Mouse (Mus musculus): Measurements from ENCODE around the gene Dydc2.
A peak's percentile ranks its signal among the peaks of the same experiment; 100 is the strongest.

The Dydc2 gene

GRCm38 (mm10) chr14:41069108-41069507, at the start of gene Dydc2:
TSS of gene Dydc2 (minus strand) at chr14:41069208.
- ATAC-seq (ENCODE audit: low TSS enrichment) = no peak

DNA sequence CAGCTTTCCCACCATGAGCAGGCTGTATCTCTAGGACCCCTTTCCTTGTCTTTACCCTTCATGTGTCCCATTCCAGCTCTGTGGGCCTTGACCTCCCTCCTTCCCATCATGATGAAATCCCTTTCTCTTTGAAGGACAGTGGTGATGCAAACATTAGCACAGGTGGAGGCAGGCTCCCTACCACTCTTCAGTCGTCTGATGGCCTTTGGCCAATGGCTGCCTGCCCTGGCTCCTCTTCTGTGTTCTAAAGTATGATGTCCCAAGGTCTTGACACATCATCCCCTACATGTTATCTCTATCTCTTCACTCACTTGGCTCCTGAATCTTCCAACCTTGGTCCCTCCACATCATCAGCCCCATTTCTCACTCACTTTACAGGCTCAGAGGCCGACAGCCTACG, 47.3 kb upstream of the Dydc2 start:
- ATAC-seq (ENCODE audit: low TSS enrichment) = no peak

DNA sequence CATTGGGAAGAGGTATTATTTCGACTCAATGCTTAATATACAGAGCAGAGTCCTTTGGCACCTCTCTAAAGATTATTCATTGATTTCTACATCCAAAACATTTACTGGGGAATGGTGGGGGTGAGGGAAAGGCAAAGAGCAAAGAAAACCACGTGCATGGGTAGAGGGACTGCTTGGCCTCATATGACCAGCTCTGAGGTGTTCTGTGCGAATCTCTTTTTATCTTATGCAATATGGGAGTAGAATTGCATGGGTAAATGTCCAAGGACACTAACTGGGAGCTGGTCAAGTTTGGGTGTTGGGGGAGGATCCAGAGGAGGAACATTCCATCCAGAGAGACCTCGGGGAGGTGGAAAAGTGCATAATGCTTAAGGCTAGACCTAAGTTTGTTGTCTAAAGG, 43.9 kb upstream of the Dydc2 start:
- no peak for ATAC-seq (ENCODE audit: low TSS enrichment)

GRCm38 (mm10) chr14:41111031-41111668, 42.1 kb upstream of the Dydc2 start:
- ATAC-seq (ENCODE audit: low TSS enrichment) = no peak

DNA sequence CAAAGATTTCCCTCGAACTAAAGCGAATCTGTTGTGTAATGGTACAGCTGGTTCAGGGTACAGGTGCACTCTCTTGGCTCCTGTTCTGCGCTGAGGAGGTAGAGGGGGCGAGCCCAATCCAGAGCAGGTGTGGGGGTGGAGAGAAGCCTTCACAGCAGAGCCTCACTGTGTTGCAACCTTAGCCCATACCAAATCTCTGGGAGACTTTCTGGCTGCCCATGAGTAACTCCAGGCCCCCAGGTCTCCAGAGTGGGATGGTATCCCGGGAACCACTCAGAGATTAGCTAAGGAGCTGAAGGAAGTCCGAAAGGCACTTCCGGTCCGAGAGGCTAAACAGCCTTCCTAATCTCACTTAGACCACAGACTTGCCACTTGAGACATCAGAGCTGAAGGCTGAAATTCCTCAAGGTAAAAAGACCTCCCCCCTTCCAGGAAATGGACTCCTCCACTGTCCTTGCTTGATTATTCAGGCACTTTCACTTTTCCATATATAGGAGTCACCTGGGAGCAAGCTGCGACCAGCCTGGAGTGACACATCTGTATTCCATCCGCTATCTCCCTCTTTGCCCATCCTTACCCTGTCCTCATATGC, 35.9 kb upstream of the Dydc2 start, which contains the start of gene Mat1a:
Gene Mat1a (plus strand): TSS at position 183 of the 592 bp plus-strand sequence.
- no peak for ATAC-seq (ENCODE audit: low TSS enrichment)

DNA sequence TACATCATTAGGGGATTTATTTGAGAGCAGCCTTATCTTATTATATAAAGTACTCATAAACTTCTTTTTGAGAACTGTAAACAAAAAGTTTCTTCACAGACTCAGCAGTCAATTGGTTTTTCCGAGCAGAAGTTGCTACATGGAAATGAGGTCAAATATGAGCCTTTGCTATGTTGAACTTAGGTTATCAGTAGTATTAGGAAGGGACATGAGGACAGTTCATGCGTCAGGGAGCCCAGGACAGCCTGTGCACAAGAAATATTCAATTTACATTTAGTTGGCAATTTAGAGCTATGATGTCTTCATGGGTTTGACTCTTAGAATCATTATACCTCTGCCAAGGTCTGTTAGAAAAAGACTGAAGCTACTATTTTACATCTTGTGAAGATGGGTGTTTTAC, 33.3 kb upstream of the Dydc2 start:
- no peak for ATAC-seq (ENCODE audit: low TSS enrichment)

- ATAC-seq (ENCODE audit: low TSS enrichment) = no peak
Observed at GRCm38 (mm10) chr14:41101242-41101641, 32.2 kb upstream of the Dydc2 start.

DNA sequence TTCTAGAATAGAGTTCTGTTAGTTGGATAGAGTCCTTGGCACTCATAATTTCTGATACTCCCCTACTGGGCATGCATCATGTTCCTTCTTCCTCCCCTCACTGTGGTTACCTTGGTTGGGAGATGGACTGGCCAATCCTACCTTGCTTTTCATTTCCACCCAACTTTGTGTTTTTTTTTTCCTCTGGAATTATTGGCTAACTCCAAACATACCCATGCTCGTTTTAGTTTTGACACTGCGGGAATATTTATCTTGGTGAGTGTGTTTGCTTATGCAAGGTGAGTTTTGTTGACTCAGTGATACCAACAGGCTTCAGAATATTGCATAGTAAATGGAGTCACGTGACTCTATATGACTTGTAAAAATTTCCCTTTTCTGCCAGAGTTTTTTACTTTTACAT, 31.7 kb upstream of the Dydc2 start:
- ATAC-seq (ENCODE audit: low TSS enrichment) = no peak

DNA sequence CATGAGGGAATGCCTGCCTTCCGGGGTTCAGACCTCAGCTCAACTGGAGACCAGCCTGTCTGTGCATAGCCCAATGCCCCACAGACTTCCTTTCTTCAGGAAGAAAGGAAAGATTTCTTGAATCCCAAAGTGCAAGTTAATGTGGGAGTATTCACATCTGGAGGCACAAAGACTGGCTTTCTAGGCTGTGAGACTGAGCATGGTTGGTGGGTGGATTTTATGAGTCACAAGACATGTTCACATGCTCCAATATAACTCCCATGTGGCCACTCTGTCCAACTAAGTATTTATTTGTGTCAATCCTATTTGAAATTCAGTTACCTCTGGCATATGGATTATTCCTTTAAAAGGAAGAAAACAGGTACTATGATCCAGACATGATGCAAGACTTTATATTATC, 29.7 kb upstream of the Dydc2 start:
- peak; percentile 93 for ATAC-seq (ENCODE audit: low TSS enrichment)

DNA sequence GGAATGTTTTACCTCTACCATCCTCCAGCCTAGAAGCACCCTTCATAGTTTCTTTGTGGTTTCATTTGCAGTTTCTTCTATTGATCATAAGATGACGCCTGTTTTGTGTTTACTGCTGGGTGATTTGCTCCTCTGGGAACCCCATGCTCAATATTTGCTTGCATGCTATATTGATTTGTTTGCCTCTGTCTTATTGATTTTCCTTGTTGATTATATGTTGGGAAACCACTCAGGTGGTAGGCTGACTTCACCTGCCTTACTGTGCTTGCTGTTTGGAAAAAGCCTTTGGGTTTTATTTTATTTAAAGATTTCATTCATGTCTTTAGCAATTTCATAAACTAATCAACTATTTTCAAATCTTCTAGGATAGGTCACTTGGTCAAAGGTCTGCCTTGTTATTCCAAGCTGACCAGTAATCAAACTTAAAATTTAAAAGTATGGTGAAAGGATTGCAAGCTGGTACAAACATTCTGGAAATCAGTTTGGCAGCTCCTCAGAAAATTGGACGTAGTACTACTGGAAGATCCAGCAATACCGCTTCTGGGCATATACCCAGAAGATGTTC, 27.4 kb upstream of the Dydc2 start:
- no peak for ATAC-seq (ENCODE audit: low TSS enrichment)

GRCm38 (mm10) chr14:41094114-41094513, 25.1 kb upstream of the Dydc2 start:
- peak; percentile 53 for ATAC-seq (ENCODE audit: low TSS enrichment)

- peak; percentile 61; the same call in 1 of the 2 replicates for ATAC-seq (ENCODE audit: low TSS enrichment)
Observed at GRCm38 (mm10) chr14:41090777-41091176, 21.8 kb upstream of the Dydc2 start.

- no peak for ATAC-seq (ENCODE audit: low TSS enrichment)
Observed at GRCm38 (mm10) chr14:41087509-41087908, 18.5 kb upstream of the Dydc2 start.

DNA sequence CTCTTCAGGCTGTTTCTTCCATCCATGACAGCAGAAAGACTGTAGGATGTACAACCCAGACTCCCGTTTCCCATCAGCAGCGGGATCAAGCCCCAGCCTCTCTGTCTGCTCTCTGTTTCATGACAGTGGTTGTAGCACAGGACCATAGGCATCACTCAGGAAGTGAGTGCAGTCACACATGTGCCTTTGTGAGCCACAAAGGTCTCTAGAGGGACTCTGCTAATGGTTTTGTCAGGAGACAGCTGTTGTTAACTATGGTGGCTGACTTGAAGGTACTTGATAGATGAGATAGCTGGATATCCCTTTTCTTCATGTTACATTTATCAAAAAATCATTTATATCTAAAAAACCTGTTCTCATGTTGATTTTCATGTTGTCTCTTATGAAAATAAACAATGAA, 13.4 kb upstream of the Dydc2 start:
- ATAC-seq (ENCODE audit: low TSS enrichment) = no peak

DNA sequence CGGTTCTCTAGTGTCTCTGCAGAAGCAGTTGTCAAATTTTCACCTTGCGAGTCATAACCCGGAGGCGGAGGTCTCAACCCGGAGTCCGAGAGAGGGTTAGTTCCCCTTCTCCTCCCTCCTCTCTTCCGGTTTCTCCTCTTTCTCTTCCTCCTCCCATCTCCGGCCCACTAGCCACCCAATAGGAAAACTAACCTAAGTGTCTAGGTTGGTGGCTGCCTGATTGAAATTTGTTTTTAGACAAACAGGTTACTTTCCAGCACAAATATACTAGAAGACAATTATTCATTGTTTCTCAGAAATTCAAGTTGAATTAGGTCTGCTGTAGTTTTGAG, 3.9 kb upstream of the Dydc2 start:
- ATAC-seq (ENCODE audit: low TSS enrichment) = peak; percentile 75; the same call in 1 of the 2 replicates

GRCm38 (mm10) chr14:41072229-41072943, 3.4 kb upstream of the Dydc2 start, which contains the start of gene Dydc1:
TSS of gene Dydc1 (plus strand) at chr14:41072911.
- peak; percentile 90 for ATAC-seq (ENCODE audit: low TSS enrichment)

DNA sequence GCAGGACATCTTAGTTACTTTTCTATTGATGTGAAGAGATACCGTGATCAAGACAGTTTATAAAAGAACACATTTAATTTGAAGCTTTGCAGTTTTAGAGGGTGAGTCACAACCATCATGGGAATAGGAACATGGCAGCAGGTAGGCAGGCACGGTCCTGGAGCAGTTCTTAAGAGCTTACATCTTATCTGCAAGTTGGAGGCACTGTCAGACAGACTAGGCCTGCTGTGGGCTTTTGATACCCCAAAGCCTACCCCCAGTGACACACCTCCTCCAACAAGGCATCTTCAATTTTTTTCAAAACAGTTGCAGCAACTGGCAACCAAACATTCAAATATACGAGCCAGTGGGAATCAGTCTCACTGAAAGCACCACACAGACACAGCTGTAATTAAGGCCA, 1.3 kb upstream of the Dydc2 start:
- ATAC-seq (ENCODE audit: low TSS enrichment) = no peak

DNA sequence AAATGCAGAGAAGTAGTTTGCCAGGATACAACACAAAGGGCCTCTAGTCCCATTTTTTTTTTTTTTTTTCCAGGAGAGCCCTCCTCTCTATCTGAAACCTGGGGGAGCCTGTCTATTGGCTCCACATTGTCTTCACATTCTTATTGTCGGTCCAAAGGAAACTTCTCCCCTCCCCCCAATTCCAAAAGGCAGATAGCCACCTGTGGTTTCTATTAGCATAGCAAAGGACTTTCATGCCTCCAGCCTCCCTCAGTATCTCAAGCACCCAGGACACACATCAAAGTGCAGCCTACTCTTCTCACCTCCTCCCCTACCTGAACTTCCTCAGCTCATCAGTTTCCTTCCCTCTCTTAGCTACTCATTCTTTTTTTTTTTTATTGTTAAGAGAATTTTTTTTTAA, 2.6 kb downstream of the Dydc2 start:
- no peak for ATAC-seq (ENCODE audit: low TSS enrichment)

- ATAC-seq (ENCODE audit: low TSS enrichment) = no peak
Observed at GRCm38 (mm10) chr14:41065168-41065567, 3.8 kb downstream of the Dydc2 start.

DNA sequence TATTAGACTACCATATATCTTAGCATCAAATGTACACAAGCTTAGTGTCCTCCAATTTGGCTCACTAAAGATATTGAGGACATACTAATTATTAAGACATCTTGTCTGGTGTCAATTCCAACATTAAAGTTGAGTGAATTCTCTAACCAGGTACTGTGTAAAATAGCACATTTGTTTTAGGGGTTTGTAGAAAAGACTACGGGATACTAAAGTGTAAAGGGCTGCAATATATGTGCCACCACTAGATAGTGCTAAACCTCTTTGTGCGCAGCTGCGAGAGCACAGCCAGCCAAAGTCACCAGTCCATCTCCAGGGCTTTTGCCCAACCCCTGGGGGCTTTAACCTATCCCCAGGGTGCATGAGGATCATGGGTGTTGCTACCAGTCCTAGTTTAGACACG, 15.8 kb downstream of the Dydc2 start:
- peak; percentile 67; the same call in 1 of the 2 replicates for ATAC-seq (ENCODE audit: low TSS enrichment)

- ATAC-seq (ENCODE audit: low TSS enrichment) = no peak
Observed at GRCm38 (mm10) chr14:41052481-41052880, 16.5 kb downstream of the Dydc2 start.

- ATAC-seq (ENCODE audit: low TSS enrichment) = no peak
Observed at GRCm38 (mm10) chr14:41050471-41050870, 18.5 kb downstream of the Dydc2 start.

- ATAC-seq (ENCODE audit: low TSS enrichment) = no peak
Observed at GRCm38 (mm10) chr14:41047402-41047801, 21.6 kb downstream of the Dydc2 start.
